Mouse (Mus musculus) forelimb bud, embryonic 11.5 days (tissue): ENCODE data around the gene Ppp2r2c.

Experiments
- DNase-seq: peaks from one replicate; pipeline ENCODE4 v3.0.0-alpha.2; 2012; ENCODE audit warnings: low read depth, low spot score

The Ppp2r2c gene

DNA sequence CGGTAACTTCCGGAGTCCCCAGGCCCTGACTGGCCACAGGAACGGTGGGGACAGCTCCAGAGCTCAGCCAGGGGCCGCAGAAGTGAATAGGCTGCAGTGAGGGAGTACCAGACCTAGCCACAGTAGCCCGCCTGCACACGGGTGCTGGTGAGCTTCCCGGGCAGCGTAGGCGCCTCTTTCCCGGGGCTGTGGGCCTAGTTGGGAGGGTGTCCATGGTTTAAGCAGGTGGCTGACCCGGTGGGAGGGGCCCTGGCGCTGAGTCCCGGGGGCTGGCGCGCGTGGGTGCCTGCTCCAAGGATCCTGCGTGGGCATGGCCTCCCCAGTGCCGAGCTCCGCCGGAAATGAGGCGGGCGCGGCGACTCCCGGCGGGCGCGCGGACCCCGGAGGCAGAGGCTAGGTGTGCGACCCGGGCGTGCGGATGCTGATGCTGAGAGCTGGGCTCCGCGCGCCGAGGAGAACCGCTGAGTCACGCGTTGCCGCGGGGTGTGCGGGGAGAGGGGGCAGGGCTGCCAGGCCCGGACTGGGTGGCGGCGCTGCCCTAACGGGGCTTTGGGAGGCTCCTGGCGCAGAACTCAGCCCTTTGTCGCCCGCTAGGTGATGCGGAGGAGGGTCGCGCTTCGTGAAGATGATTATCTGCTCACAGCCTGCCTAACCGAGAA is 1.4 kb downstream of the Ppp2r2c start:
- no peak for DNase-seq

DNA sequence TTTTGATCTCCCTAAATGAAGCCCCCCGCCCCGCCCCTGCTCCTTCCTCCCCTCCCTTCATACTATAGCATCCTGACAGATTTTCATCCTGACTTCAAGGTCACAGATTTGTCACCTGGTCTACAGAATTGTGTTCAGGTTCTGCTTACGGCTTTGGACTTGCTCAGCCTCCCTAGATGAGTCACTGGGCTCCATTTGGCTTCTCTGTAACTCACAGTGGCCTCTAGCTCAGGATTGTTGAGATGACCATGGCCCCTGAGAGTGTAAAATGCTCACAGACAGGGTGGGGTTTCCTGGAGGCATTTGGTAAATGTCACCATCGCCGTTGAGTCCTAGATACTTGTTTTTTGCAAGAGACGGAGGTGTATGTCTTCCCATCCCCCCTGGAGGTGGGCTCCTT is 2.6 kb downstream of the Ppp2r2c start:
- DNase-seq: no peak

DNA sequence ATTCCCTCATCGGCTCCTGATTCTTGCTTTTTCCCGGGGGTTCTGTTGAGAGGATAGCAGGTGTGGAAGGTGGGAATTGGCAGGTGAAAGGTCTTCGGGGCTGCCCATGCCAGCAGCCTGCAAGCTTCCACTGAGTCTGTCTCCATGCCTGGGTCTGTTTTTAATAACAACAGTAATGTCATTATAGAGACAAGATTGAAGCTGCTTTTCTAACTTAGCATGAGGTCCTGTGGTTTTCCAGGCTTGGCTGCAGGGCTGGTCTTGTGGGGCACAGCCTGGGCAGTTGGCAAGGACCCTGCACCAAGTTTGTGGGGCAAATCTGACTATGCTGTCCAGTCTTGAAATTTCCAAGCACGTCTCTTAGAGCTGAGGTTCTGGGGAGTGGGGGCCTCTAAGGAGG is 7.6 kb downstream of the Ppp2r2c start:
- DNase-seq: no peak

DNA sequence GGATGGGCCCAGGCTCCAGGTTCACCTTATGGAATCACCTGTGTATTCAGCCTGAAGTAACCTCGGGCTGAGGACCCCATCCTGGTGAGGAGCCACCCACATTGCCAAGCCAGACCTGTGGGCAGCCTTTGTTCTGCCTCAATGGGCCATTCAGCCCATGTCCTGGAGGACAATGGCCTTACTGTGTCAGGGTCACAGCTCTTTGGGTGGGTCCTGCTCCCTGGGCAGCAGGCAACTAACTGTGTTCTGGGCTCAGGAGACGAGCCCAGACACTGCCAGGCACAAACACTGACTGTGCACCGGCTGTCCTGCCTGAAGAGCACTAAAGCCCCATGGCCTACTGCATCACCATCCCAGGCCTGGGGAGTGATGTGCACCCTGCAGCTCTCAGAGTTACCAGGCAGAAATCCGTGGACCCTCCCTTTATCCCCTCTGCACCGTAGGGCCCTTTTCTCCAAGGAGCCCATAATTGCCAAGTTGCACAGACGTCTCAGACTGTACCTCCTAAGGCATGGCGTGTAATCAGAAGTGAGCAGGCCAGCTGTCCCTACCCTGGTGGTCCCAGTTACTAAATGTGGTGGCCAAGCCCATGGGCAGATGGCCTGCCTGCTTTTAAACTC is 8.6 kb downstream of the Ppp2r2c start:
- no peak for DNase-seq

DNA sequence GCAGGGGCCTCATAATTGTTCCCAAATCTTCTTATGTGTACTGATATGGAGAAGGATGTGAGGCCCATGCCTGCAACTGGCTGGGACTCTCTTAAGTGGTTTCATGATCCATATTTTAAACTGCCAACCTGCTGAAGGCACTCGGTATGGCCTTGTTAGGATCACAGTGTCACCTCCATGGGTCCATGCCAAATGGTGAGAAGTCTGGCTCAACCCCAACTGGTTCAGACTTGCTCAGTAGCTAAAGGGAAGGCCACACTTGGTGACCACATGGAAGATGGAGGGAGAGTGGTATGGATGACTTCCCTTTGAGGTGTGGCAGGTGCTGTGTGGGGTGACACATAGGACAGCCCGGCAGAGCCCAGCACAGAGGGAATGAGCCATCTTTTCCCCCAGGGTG is 9.3 kb downstream of the Ppp2r2c start:
- DNase-seq: no peak

DNA sequence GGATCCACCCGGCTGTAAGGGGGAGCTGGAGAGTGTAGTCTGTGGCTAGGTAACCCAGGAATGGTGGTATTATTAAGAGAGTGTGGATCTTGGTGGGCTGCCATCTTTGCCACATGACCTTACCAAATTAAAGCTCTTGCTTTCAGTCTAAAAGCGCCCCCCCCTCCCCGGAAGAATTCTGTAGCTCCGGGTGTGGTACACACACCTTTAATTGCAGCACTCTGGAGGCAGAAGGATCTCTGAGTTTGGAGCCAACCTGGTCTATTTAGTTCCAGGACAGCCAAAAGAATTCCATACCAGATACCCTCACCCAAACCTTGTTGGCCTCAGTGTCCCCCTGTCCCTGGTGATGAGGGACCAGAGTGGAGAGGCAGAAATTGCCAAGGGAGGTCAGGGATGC is 10.5 kb downstream of the Ppp2r2c start:
- DNase-seq: no peak

DNA sequence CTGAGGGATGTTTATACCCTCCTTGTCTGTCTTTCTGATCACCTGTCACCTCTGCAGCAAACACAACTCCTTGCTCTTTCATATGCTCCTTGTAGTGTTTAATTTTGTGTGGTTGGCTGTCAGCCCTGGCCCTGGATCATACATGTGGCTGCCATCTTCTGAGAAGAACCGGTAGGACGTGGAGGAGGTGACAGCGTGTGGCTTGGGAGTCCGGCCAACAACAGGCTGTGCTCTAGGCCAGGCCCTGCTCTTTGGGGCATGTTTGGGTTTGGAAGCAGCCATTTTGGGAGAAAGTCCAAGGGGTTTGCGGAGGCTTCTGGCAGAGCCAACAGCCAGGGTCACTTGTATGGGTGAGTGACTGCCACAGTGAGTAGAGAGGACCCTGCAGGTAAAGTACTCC is 12.3 kb downstream of the Ppp2r2c start:
- DNase-seq: no peak

DNA sequence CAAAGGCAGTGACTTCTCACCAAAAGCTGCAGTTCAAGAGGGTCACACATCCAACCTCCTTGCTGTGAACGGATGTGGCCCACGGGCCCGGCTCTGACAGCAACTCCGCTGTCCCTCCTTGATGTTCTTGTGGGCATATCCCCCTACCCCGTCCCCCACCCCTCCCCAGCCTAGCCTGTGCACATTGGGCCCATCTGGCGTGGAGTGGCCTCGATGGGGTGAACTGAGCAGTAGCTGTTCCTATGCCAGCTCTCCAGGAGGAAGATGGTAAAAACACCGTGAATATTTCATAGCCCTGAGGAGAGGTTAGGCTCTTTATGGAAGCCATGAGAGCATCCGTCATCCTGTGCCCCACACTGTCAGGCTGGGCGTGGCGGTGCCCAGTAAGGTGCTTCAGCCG is 15.2 kb downstream of the Ppp2r2c start:
- DNase-seq: no peak

DNA sequence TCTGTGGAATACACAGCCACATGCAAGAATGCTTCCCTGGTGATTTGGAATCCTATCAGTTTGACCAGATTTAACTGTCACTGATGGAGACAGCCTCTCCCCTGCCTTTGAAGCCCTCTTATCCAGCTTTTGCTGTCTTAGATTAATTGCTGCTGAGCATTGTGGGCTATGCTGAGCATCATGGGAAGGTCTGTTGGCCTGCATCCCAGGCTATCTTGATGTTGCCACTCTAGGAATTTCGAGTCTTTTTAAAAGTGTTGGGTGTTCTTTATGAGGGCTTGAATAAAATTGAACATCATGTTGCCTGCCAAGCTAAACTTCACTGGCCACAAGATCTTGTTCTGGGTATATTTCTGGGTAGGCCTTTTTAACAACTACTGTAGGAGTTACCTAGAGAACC is 16.8 kb downstream of the Ppp2r2c start:
- DNase-seq: no peak

DNA sequence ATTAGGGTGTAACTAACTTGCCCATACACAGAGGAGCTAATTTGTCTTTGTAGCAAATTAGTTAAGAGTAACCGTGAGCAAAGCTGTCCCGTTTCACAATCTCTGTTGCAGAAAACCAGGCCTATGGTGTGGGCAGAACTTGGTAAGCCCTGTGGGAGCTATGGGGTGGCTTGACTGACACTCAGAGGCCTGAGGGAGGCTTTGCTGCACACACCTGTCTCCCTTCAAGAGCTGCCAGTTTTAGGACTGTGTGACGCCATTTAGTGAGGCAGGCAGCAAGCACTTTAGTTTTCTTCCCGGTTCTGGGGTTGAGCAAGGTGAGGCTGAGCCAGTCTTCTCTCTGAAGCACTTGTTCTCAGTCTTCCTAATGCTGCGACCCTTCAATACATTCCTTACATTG is 17.3 kb downstream of the Ppp2r2c start:
- no peak for DNase-seq

DNA sequence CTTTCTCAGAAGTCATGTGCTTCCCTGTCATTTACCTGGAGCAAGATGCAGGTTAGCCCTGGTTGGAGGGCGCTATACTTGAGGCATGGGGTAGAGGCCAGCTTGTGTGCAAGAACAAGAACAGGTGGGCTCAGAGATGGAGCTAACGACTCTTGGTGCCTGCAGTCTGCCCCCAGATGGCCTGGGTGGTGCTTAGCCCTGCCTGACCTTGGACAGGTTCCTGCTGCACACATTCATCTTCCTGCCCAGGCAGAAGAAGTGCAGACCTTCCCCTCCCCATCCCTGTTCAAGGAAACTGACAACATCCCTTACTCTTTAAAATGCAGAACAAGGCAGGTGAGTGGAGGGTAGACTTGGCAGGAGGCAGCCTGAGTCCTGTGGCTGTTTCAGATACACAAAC is 18.0 kb downstream of the Ppp2r2c start:
- no peak for DNase-seq

DNA sequence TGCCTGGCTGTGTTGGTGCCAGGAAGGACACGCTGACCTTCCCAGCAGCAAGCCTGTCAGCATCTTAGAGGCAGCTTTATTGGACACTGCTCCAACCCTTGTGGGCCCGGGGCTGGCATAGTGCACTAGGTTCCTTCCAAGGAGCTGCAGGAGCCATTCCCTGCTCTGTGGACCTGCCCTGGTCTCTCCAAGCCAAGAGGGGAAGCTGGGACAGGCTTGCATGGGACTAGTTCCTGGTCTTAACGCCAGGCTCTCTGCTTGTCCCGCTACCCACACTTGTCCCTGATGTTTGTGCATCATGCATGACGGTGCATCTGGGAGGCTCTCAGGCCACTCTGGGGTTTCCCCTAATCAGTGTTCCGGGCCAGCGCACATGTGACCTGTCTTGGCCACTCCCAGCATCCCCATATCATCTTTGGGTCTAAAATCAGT is 18.6 kb downstream of the Ppp2r2c start:
- no peak for DNase-seq

DNA sequence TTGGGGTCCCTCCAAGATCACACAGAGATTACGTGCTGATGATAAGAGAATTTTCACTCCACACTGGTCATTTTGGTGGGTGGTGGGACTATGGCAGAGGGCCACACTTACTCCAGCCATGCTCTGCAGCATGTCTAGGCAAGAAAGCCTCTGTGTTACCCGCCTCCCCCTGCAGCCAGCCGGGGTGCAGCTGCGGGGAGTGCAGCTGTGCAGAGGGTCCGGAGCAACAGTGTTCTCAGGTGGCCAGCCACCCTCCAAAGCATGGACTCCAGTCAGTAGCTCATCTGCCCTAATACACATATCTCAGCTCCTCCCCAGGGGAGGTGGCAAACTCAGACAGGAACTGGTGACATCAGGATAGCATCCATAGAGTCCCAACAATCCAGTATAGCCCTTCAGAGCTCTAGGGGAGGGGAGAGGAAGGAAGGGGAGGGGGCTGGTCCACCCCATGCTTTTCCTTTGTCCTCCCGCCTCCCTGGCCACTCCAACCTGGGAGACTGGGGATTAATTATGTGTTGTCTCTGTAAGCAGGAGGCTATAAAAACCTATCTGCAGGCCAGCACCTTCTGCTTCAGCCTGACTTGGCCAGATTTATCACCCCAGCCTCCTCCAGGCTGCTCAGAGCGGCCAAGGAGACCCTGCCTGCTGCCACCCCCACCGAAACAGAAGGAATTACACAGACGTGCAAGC is 19.1 kb downstream of the Ppp2r2c start:
- DNase-seq: no peak

DNA sequence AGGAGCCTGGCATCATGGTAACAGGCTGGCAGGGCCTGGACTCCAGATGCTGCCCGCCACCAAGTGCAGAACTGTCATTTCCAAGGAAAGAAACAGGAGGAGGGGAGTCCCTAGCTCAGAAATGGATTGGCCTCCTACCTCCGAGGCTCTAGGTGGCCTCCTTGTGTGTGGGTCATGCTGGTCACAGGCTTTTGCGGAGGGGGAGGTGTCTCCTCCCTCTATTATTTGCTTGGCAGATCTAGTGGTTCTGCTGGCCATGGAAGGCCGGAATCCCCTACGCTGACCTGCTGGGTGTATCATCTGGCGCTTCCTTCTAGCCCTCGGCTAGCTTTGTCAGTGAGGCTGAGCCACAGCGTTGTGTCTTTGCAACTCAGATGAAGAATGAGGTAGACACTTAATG is 20.2 kb downstream of the Ppp2r2c start:
- no peak for DNase-seq

DNA sequence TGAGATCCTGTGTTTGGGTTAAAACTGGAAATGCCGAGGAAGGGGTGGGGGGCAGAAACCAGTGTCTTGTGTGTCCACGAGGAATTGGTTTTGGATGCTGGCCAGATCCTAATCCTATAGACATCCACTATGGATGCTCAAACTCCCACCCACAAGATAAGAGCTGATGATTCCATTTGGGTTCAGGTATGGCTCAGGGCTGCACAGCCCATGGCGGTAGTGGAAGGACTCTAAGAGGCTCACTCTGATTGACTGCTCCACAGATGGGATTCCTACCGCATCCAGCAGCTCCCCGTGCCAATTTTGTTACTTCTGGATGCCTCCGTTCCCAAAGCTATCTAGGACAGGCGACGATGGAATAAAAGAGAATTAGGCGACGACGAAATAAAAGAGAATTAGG is 20.6 kb downstream of the Ppp2r2c start:
- DNase-seq: no peak

DNA sequence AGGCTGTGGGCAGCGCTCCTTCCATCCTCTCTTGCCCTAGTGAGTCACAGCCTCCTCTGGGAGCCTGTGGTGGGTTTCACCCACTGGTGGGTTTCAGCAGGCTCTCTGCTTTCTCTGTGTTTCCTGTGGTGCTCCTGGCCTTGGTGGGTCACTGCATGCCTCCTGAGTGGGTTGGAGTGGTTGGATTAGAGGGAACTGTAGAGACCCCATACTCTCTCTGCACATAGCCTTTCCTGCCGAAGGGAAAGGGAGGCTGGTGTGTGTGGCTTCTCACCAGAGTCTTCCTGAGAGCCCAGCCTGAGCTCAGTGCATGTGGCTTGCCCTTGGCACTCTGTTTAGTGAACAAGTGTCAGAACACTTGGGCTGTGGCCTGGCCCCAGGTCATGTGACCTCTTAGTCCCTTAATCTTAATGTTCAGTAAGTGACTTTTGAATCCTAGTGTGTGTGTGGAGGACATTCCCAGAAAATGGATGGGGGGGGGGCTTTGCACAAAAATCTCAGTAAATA is 21.1 kb downstream of the Ppp2r2c start:
- DNase-seq: no peak

DNA sequence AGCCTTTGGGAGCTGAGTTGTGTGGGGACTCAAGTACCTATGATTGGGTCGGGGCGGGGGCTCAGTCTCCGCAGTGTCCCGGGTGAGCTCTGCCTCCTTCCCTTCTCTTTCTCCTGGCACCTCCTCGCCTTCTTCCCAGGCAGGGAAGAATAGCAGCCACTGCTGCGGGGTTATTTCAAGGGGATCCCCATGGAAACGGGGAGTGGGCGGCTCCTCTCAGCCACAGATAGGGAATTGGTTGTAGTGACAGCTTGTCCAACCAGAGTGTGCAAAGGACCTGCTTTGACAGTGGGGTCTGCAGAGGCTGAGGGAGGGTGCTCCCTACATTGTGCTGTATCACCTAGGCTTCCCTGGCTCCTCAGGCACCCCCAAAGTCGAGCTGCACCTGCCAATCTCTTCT is 22.5 kb downstream of the Ppp2r2c start:
- no peak for DNase-seq

DNA sequence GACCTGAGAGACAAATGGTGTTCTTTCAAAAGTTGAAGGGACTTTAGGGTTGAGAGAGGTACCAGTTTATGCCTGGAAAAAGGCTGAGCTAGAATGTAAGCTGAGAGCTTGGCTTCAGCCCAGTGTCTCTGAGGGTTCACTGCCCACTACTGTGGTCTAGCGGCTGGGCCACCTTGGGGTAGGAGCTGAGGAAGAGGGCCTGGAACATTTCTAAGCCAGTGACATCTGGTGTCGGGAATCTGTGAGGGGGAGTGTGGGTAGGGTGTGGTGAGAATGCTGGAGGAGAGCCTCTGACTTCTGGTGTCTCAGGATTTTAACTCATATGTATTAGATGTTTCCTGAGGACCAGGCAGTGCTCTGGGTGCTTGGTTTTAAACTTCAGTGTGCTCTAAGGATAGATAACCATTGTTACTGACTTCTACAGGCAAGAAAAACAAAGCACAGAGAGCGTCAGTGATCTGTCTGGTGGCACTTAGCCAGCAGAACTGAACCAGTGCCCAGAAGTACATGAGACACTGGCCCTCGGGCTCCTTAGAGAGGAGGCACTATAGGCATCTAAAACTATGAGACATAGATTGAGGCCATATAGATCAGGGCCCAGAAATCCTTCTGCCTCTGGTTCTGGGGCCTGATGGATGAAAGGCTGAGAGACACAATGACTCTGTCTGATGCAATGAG is 23.6 kb downstream of the Ppp2r2c start:
- no peak for DNase-seq

DNA sequence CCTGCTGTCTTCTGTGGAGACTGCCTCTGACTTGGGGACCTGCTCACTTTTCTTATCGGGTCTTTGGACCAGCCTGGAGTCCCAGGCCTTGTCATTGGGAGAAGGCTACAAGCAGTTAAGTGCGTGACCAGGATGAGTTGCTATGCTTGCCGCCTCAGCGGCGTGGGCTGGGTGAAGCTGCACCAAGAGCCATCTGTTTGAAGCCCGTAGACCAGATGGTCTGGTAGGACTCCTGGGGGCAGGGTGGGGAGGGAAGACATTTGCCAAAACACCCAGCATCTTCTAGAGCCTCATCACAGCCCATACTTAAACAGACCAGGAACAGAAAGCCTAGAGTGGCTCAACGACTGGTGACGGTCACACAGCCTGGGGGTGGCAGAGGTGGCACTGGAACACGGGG is 24.9 kb downstream of the Ppp2r2c start:
- no peak for DNase-seq

DNA sequence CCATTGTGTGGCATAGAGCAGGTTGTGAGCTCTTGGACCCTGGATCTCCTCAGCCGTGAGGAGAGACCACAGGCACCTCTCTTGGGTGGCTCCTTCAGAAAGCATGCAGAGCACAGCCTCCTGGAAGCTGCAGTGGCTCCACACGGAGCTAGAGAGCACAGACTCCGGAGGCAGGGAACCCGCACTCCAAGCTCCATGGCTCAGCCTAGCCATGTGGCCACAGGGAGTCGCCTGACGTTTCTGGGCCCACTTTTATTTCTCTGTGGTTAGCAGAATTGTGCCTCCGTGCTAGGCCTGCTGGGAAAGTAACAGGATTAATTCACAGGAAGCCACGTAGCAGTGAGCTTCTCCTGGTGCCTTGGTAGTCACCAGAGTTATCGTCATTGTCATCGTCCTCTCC is 25.8 kb downstream of the Ppp2r2c start:
- no peak for DNase-seq

DNA sequence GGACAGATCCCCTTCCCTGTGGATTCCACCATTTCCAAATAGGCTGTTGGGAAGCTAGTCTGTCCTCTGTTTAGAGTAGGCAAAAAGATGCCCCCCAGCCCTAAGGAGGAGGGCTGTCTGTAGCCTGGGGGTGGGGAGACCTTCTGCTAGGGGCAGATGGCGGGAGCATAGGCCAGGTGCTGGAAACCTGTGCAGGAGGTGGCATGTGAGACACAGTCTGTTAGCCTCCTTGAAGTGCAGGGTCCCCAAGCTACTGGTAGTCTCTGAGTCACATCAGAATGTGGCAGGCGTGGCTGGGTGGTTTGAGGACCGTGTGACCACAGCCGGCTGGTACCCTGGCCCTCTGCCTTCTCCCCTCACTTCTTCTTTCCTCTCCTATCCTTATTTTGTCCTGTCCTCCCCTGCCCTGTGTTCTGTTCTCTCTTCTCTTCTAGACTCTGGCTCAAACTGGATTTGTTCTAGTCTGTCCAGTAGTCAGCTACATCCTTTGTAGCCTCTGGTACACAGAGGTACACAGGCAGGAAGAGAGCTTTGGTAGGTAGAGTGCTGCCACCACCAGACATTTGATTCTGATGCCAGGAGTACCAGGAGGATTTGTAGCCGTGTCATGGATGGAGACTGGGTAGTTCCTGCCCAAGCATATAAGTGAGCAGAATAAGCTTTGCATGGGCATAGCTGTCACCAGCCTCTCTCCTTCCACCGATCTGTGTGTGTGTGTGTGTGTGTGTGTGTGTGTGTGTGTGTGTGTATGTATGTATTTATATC is 26.5 kb downstream of the Ppp2r2c start:
- DNase-seq: no peak
